Mouse (Mus musculus): ENCODE measurements at regions not wholly inside any gene's neighbourhood (a gene's known extent, or its start where the extent isn't known, plus 50 kb on each side); places are given as distances from the start of the nearest gene placed in this dataset.

DNA sequence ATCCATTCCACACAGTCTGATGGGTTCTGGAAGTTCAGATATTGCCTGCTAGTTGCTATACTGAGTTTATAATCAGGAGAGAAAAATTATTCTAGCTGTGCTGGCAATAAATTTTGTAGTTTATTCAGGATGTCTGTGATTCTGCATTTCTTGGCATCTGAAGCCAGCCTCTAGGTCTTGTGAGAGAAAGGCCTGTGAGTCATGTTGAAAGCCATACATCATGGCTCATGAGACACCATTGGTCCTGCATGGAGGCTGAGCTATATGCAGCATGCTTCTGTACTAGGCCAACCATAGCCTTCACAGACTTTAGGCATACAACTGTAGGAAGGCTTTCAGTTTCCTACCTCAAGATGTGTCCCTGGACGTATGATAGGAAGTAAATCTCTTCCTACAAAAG is 1334.7 kb downstream of the Fam181b start:
- no peak overlapping the region for H3K4me3 ChIP-seq (ENCODE audit: low read depth, low read length)
- no peaks in the 10 kb centered on the region for H3K27me3 ChIP-seq (ENCODE audit: control insufficient read depth, insufficient read depth, low read length)
- no peaks in the 10 kb centered on the region for H3K9me3 ChIP-seq (ENCODE audit: control insufficient read depth, low read length)
- ATAC-seq (replicated peaks; ENCODE audit: low FRiP score) (no peak), DNase-seq (ENCODE audit: low spot score) (no peak)
- no peaks in the 10 kb centered on the region for H3K36me3 ChIP-seq (ENCODE audit: control insufficient read depth, insufficient read depth, low read length)
- H3K9ac ChIP-seq (ENCODE audit: low read length), result no peak overlapping the region
- no peak overlapping the region for H3K27ac ChIP-seq (ENCODE audit: low read depth, low read length)
- no peaks in the 10 kb centered on the region for H3K4me1 ChIP-seq (replicated peaks; ENCODE audit: control insufficient read depth, insufficient read depth, low read length)
- 94% methylated on average over 1 of the region's 1 CpGs for WGBS
- no peak overlapping the region for H3K4me2 ChIP-seq (ENCODE audit: low read depth, low read length, severe bottlenecking)

DNA sequence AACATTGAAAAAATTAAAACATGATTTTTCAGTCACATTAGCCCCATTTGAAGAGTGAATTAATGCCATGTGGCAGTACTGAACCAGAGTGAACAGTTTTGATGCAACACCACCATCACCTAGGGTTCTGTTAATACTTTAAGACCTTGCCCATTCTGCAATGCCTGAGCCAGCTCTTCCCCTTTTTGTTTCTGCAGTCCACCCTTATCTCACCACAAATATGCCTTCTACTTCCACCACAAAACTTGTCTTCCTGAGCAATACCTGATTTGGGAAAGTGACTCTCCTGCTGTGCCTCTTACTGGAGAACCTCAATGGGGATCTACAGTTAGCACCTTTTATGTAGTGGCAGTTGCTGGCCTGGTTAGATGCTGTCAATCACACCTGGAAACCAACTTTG is 1335.7 kb downstream of the Fam181b start:
- Histone ChIP-seq H3K4me2 (ENCODE audit: low read depth, low read length, severe bottlenecking) (no peak overlapping the region), H3K9me3 (ENCODE audit: control insufficient read depth, low read length) (no peaks in the 10 kb centered on the region), H3K9ac (ENCODE audit: low read length) (no peak overlapping the region), H3K36me3 (ENCODE audit: control insufficient read depth, insufficient read depth, low read length) (no peaks in the 10 kb centered on the region), H3K4me1 (replicated peaks; ENCODE audit: control insufficient read depth, insufficient read depth, low read length) (no peaks in the 10 kb centered on the region), H3K27ac (ENCODE audit: low read depth, low read length) (no peak overlapping the region), H3K4me3 (ENCODE audit: low read depth, low read length) (no peak overlapping the region), H3K27me3 (ENCODE audit: control insufficient read depth, insufficient read depth, low read length) (no peaks in the 10 kb centered on the region)
- DNase-seq (ENCODE audit: low spot score), result no peak
- ATAC-seq (replicated peaks; ENCODE audit: low FRiP score), result no peak

DNA sequence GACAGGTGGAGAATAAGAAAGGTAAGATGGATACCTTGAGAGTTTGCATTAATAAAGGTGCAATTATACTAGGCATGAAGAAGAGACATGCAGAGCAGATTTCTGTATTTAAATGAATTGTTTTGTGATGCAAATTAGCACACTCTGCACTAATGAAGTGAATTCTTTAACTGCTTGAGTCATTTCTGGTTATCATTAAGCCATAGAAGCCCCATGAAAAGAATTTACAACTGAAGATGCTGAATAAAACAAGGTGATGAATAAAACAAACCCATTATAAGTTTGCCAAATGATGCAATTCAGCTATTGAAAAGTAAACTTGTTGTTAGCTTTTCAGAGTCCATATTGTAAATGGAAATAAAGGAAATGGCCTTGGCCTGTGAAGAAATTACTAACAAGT is 1351.8 kb downstream of the Fam181b start:
- DNase-seq (ENCODE audit: low spot score), result no peak
- no peak overlapping the region for H3K4me2 ChIP-seq (ENCODE audit: low read depth, low read length, severe bottlenecking)
- H3K9me3 ChIP-seq (ENCODE audit: control insufficient read depth, low read length), result no peaks in the 10 kb centered on the region
- no peaks in the 10 kb centered on the region for H3K36me3 ChIP-seq (ENCODE audit: control insufficient read depth, insufficient read depth, low read length)
- H3K4me1 ChIP-seq (replicated peaks; ENCODE audit: control insufficient read depth, insufficient read depth, low read length), result no peaks in the 10 kb centered on the region
- no peak overlapping the region for H3K27ac ChIP-seq (ENCODE audit: low read depth, low read length)
- H3K27me3 ChIP-seq (ENCODE audit: control insufficient read depth, insufficient read depth, low read length), result no peaks in the 10 kb centered on the region
- 0 out of 2 replicates have a peak, but pooled peaks have one; percentile 18 for ATAC-seq (replicated peaks; ENCODE audit: low FRiP score)
- no peak overlapping the region for H3K4me3 ChIP-seq (ENCODE audit: low read depth, low read length)
- no peak overlapping the region for H3K9ac ChIP-seq (ENCODE audit: low read length)
